Mouse (Mus musculus) intestine, postnatal 0 days (tissue): ENCODE measurements around the gene Spag7. TPM values are rescaled to one million over a fixed set of nuclear protein-coding genes. Genes with fewer than 3 reads are reported as not detected.
A peak's percentile ranks its signal among the peaks of the same experiment; 100 is the strongest.

Experiments used
- ATAC-seq: fragments of 200-750 bp; cut with Nextera tagmentation; 2 replicates; pipeline ENCODE4 v1.8.0; 2017; ENCODE audit warnings: mild to moderate bottlenecking, moderate TSS enrichment, moderate library complexity
- H3K27ac ChIP-seq: fragments of 300-500 bp; sonication (generic); 2 replicates; pipeline ENCODE4 v1.5.1; 2014; ENCODE audit warnings: mild to moderate bottlenecking, low read depth, low read length, moderate library complexity
- H3K27me3 ChIP-seq: fragments of 300-500 bp; sonication (generic); replicated peaks from 2 replicates; pipeline ENCODE4 v1.6.1; 2014; ENCODE audit warnings: low read length, mixed read lengths; ENCODE audit not compliant: control insufficient read depth, insufficient read depth
- H3K36me3 ChIP-seq: fragments of 300-500 bp; sonication (generic); 2 replicates; pipeline ENCODE4 v1.6.1; 2014; ENCODE audit warnings: mild to moderate bottlenecking, moderate library complexity; ENCODE audit not compliant: control insufficient read depth, insufficient read depth
- H3K4me1 ChIP-seq: fragments of 300-500 bp; sonication (generic); replicated peaks from 2 replicates; pipeline ENCODE4 v1.6.1; 2014; ENCODE audit warnings: antibody characterized with exemption, low read length, mixed read lengths; ENCODE audit not compliant: control insufficient read depth, insufficient read depth
- H3K4me2 ChIP-seq: fragments of 300-500 bp; sonication (generic); replicated peaks from 2 replicates; pipeline ENCODE4 v1.6.1; 2014; ENCODE audit warnings: low read depth, mild to moderate bottlenecking, moderate library complexity
- H3K4me3 ChIP-seq: fragments of 300-500 bp; sonication (generic); 2 replicates; pipeline ENCODE4 v1.5.1; 2014; ENCODE audit warnings: low read depth, low read length
- H3K9ac ChIP-seq: fragments of 300-500 bp; sonication (generic); 2 replicates; pipeline ENCODE4 v1.6.1; 2014; ENCODE audit warnings: mild to moderate bottlenecking, low read depth, low read length
- H3K9me3 ChIP-seq: fragments of 300-500 bp; sonication (generic); 2 replicates; pipeline ENCODE4 v1.6.1; 2016; ENCODE audit warnings: mixed run types; ENCODE audit not compliant: control insufficient read depth
- CTCF ChIP-seq: sonication (generic); IDR thresholded peaks from 2 replicates; pipeline ENCODE4 v1.5.1; 2016; ENCODE audit warnings: low read depth, mild to moderate bottlenecking, control low read depth, antibody characterized with exemption, moderate library complexity
- WGBS: fragments of 180-500 bp; shearing (Covaris S2); extraction: QIAGEN DNeasy Blood & Tissue Kit; methylation state at CpG from one replicate; pipeline ENCODE4 v1.1.7; 2014; 5-methylcytosine and 5-hydroxymethylcytosine counted together
- polyA plus RNA-seq: library from polyadenylated mRNA; unstranded; fragments of >200 nt; fragmentation: Nextera tagmentation; extraction: Ambion mirVana; gene quantifications from 2 replicates; pipeline ENCODE4 v1.2.1, GENCODE M21; 2015

The Spag7 gene
- polyA plus RNA-seq, 1 experiment from 2014 or later, result 61.3 TPM

GRCm38 (mm10) chr11:70669582-70670345, 548 bp upstream of the Spag7 start:
- Histone ChIP-seq H3K36me3 (peaks cover 40% of the 10 kb centered on the region), H3K4me1 (no peaks in the 10 kb centered on the region), H3K4me2 (peak overlapping the region; percentile 93), H3K27ac (peak overlapping the region; percentile 88), H3K4me3 (peak overlapping the region; percentile 63), H3K27me3 (no peaks in the 10 kb centered on the region), H3K9me3 (no peaks in the 10 kb centered on the region), H3K9ac (peak overlapping the region; percentile 59)
- ATAC-seq, result no peak
- WGBS, result under 1% methylated on average over 31 of the region's 31 CpGs
- TF ChIP-seq CTCF, result peak; percentile 70

- ATAC-seq, result peak; percentile 29
- peak overlapping the region; percentile 32 for H3K9ac ChIP-seq
- WGBS, result under 1% methylated on average over 15 of the region's 15 CpGs
- H3K27me3 ChIP-seq, result no peaks in the 10 kb centered on the region
- peak overlapping the region; percentile 63 for H3K4me3 ChIP-seq
- H3K27ac ChIP-seq, result no peak overlapping the region
- H3K4me1 ChIP-seq, result no peaks in the 10 kb centered on the region
- peak overlapping the region; percentile 93 for H3K4me2 ChIP-seq
- no peak for TF ChIP-seq CTCF
- peaks cover 40% of the 10 kb centered on the region for H3K36me3 ChIP-seq
- no peaks in the 10 kb centered on the region for H3K9me3 ChIP-seq
These were observed 863 bp downstream of the Spag7 start for GRCm38 (mm10) chr11:70668335-70668770.

GRCm38 (mm10) chr11:70667271-70668150, 1.7 kb downstream of the Spag7 start:
- WGBS, result 53% methylated on average over 14 of the region's 14 CpGs
- peak overlapping the region; percentile 93 for H3K4me2 ChIP-seq
- no peaks in the 10 kb centered on the region for H3K4me1 ChIP-seq
- H3K36me3 ChIP-seq, result peaks cover 45% of the 10 kb centered on the region
- no peak overlapping the region for H3K27ac ChIP-seq
- H3K27me3 ChIP-seq, result no peaks in the 10 kb centered on the region
- ATAC-seq, result no peak
- H3K9ac ChIP-seq, result no peak overlapping the region; the same call in 1 of the 2 replicates
- TF ChIP-seq CTCF, result no peak
- peak overlapping the region; percentile 63 for H3K4me3 ChIP-seq
- no peaks in the 10 kb centered on the region for H3K9me3 ChIP-seq

- H3K9ac ChIP-seq, result no peak overlapping the region
- H3K4me3 ChIP-seq, result no peak overlapping the region
- H3K27me3 ChIP-seq, result no peaks in the 10 kb centered on the region
- WGBS, result 96% methylated on average over 8 of the region's 8 CpGs
- ATAC-seq, result no peak
- no peaks in the 10 kb centered on the region for H3K9me3 ChIP-seq
- H3K36me3 ChIP-seq, result peaks cover 51% of the 10 kb centered on the region
- TF ChIP-seq CTCF, result no peak
- H3K4me1 ChIP-seq, result no peaks in the 10 kb centered on the region
- no peak overlapping the region for H3K4me2 ChIP-seq
- no peak overlapping the region for H3K27ac ChIP-seq
These were observed 2.5 kb downstream of the Spag7 start for GRCm38 (mm10) chr11:70666687-70667086.

- H3K27ac ChIP-seq, result no peak overlapping the region
- no peaks in the 10 kb centered on the region for H3K27me3 ChIP-seq
- H3K4me2 ChIP-seq, result no peak overlapping the region
- peak; percentile 44 for TF ChIP-seq CTCF
- no peak overlapping the region for H3K4me3 ChIP-seq
- no peaks in the 10 kb centered on the region for H3K4me1 ChIP-seq
- H3K9me3 ChIP-seq, result no peaks in the 10 kb centered on the region
- ATAC-seq, result no peak
- H3K9ac ChIP-seq, result no peak overlapping the region
- 95% methylated on average over 9 of the region's 9 CpGs for WGBS
- H3K36me3 ChIP-seq, result peaks cover 42% of the 10 kb centered on the region
These were observed 4.5 kb downstream of the Spag7 start for GRCm38 (mm10) chr11:70664741-70665140.

GRCm38 (mm10) chr11:70663957-70664356, 5.3 kb downstream of the Spag7 start:
- H3K9me3 ChIP-seq, result no peaks in the 10 kb centered on the region
- no peak for ATAC-seq
- H3K4me1 ChIP-seq, result no peaks in the 10 kb centered on the region
- TF ChIP-seq CTCF, result no peak
- H3K4me2 ChIP-seq, result no peak overlapping the region
- H3K9ac ChIP-seq, result no peak overlapping the region
- no peak overlapping the region for H3K27ac ChIP-seq
- no peaks in the 10 kb centered on the region for H3K27me3 ChIP-seq
- 96% methylated on average over 6 of the region's 6 CpGs for WGBS
- H3K36me3 ChIP-seq, result peaks cover 42% of the 10 kb centered on the region
- H3K4me3 ChIP-seq, result no peak overlapping the region
